Mouse (Mus musculus) right cerebral cortex, adult 18-20 months (tissue): ENCODE results near the gene Gm10644.
A peak's percentile ranks its signal among the peaks of the same experiment; 100 is the strongest.
"Not testable (repeated sequence)": the region's sequence is repeated elsewhere in the genome, so short reads cannot be mapped to it uniquely, and the experiment has no call there.

Experiments used
- DNase-seq: peaks from one replicate; pipeline ENCODE4 v3.0.0; 2022; ENCODE audit warnings: mixed read lengths

Gm10644 gene

GRCm38 (mm10) chr8:83955106-83955957, at the start of gene Gm10644, which contains the start of gene Asf1b:
Gm10644 (minus strand) TSS chr8:83955205.
Asf1b (plus strand) TSS chr8:83955507.
- peak; percentile 100 for DNase-seq

- DNase-seq = peak; percentile 93
Measured at GRCm38 (mm10) chr8:84004533-84005201, 49.7 kb upstream of the Gm10644 start.

DNA sequence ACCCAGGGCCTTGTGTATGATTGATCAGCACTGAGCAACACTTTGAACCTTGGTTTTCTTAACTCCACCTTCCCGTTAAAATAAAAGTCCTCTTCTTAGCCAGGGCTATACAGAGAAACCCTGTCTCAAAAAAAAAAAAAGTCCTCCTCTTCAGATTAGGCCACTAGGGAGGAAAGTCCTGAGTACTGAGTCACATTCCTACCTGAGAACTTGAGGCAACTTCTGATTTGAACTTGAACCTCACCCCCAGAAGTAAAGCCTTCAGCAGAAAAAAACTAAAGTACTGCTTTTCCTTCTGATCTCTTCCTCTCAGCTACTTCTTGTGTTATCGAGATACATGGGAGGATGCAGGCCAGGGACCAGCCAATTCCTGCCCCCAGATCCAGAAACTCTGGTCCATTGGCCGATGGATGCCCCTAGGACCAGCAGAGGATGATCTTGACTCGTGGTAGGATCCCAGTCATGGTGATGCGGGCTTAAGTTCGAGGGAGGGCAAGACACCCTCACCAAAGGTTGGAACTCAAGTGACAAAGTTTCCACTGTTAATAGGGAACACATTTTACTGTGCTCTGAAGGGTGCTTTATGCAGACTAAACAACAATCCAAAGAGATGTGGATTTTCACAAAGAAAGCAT, 48.7 kb upstream of the Gm10644 start:
- DNase-seq = no peak

GRCm38 (mm10) chr8:84002957-84003611, 48.1 kb upstream of the Gm10644 start:
- no peak for DNase-seq

DNA sequence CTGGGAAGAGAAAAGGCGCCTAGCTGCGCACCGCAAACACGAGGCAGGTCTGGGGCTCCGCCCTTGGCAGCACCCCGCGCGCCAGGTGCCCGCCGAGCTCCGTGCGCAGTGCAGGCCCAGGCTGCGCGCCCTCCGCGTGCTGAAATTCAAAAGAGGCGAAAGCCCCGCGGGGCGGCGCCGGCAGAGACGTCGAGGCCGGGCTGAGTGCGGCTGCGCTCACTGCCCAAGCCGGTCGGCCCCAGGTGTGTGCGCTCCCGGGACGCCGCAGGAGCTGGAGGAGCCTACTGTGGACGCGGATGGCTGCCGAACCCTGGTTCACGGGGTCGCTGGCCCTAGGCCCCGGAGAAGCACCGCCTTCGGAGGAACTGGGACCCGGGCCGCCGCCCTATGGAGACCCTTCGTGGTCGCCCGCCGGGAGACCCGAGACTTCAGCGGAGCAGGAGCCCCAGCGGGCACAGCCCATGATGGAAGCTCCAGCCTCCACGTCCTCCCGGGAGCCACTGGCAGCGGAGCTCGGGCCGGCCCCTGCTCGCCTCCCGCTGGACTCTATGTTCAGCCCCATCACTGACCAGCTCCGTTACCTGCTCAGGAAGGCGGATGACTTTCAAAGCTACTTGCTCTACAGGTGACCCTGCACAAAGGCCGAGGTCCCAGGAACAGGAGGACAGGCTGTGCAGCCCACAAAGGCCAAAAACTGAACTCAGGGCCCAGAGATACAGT, 46.4 kb upstream of the Gm10644 start, which contains the start of gene 1700067K01Rik:
Gene 1700067K01Rik (plus strand): TSS at position 222 of the 720 bp plus-strand sequence.
- DNase-seq = no peak

- DNase-seq = no peak
Measured at GRCm38 (mm10) chr8:83999825-84000224, 44.8 kb upstream of the Gm10644 start.

- no peak for DNase-seq
Measured at GRCm38 (mm10) chr8:83999057-83999705, 44.2 kb upstream of the Gm10644 start.

DNA sequence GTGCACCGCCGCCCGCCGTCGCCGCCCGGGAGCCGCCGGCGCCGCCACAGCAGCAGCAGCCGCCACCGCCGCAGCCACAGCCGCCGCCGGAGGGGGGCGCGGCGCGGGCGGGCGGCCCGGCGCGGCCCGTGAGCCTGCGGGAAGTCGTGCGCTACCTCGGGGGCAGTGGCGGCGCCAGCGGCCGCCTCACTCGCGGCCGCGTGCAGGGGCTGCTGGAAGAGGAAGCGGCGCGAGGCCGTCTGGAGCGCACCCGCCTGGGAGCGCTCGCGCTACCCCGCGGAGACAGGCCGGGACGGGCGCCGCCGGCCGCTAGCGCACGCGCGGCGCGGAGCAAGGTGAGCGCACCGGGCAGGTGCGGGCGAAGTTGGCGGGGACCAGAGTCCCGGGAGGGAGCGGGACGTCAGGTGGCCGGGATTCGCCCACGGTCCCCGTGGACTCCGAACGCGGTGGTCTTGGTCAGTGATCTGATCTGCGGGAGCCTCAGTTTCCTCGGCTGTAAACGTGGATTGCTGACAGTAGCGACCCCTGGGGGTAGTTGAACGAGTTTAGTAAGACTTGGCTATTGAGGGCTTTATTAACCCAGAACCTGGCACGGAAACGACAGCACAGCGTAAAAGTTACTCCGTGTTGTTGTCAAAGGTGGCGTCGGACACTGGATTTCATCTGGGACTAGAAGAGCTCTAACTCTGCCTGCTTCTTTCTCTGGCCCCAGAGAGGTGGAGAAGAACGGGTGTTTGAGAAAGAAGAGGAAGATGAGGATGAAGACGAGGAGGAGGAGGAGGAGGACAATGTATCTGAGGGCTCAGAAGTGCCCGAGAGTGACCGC, 43.4 kb upstream of the Gm10644 start:
- DNase-seq = peak; percentile 56

GRCm38 (mm10) chr8:83997511-83998141, 42.6 kb upstream of the Gm10644 start, which contains the start of gene Samd1:
Samd1 (plus strand) TSS chr8:83997672.
- peak; percentile 67 for DNase-seq

DNA sequence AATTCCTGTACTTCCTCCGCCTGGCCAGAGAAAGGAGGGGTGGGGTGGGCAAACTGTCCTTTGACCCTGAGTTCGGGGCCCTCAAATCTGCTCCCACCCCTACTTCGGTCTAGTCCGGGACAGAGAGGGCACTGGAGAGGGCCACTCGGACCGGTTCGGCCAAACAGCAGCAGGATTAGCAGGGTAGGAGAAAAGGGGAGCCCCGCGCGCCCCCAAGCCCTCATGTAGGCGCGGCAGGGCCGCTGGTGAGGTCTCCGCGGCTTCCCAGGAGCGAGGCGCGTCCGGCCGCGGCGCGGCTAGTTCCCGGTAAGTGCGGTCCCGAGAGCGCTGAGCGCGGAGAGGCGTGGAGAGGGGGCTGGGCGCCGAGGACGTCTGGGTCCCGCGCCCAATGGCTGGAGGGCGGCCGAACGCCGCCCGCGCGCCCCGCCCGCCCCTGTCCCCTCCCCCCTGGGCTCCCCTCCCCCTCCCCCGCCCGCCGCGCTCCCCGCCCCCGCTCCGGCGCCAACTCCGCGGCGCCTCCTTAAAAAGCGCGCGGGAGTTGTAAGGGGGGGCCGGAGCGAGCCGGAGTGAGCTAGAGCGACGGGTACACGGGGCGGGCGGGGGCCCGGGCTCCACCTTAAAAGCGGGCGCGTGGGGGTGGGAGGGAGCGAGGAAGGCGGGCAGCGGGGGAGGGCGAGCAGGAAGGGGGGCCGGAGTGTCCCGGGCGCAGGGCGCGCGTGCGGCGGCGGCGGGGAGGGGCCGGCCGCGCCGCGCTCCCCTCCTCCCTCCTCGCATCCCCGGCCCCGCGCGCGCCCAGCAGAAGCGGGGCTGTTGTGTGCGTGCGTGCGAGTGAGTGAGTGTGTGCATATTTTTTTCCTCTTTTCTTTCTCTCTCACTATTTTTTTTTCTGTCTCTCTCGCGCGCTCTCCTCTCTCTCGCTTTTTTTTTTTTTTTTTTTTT, 41.8 kb upstream of the Gm10644 start:
- peak; percentile 86 for DNase-seq

- DNase-seq = no peak
Measured at GRCm38 (mm10) chr8:83995973-83996372, 41.0 kb upstream of the Gm10644 start.

DNA sequence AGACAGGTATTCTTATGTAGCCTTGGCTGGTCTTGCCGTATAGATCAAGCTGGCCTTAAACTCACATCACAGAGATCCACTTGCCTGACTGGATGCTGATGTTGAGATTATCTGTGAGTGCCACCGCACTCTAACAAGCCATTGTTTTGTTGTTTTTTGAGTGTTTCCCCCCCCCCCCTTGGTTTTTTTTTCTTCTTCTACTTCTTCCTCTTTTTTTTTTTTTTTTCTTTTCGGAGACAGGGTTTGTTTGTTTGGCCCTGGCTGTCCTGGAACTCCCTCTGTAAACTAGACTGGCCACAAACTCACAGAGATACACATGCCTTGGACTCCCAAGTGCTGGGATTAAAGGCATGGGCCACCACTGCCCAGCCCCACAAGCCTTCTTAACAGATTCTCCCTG, 39.0 kb upstream of the Gm10644 start:
- DNase-seq = no peak

DNA sequence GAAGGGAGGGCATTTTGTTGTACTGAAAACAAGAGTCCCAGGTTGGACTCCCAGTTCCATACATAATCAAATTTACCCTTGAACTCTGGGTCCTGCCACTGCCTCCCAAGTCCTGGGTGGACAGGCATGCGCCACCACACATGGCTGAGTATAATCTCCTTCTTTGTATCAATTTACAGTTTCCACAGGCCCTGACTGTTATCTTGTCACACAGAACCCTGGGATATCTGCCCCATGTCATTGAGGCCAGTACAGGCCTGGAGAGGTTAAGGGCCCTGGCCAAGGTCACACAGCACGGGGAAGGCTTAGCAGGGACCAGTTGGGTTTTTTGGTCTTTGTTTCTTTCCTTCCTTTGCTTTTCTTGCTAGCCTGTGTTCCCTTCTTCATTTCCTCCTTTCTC, 37.5 kb upstream of the Gm10644 start:
- no peak for DNase-seq

DNA sequence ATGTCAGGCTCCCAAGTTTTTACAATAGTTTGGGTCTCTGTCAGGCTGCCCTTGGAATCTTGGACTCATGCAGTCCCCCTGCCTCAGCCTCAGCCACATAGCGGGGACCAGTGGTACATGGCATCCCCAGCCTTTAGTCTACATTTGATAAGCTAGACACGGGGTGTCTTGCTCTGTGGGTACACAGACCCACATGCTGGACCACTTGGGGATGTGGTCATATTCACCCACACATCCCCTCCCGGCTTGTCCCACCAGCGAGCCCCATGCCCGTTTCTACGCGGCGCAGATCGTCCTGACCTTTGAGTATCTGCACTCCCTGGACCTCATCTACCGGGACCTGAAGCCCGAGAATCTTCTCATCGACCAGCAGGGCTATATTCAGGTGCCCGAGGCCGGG, 35.2 kb upstream of the Gm10644 start:
- no peak for DNase-seq

- DNase-seq = no peak
Measured at GRCm38 (mm10) chr8:83989243-83989642, 34.2 kb upstream of the Gm10644 start.

DNA sequence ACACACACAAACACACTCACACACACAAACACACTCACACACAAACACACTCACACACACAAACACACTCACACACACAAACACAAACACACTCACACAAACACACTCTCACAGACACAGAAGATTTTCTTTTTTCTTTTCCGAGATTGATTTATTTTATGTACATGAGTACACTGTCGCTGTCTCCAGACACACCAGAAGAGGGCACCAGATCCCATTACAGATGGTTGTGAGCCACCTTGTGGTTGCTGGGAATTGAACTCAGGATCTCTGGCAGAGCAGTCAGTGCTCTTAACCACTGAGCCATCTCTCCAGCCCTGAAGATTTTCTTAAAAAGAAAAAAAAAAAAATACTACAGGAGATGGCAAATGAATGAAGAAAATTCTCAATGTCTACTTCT, 28.2 kb upstream of the Gm10644 start:
- not testable (repeated sequence) for DNase-seq

DNA sequence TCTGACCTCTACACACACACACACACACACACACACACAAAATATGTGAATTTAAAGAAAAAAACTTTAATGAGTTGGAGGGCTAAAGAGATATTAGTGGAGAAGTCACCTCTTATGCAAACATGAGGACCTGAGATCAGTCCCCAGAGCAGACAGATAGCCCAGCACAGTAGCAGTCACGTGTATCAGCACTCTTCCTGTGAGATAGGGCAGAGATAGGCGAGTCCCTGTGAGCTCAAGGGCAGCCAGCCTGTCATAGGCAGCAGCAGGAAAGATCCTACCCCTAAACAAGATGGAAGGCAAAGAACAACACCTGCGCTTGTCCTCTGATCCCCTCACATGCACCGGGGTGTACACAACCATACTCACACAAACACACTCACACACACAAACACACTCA, 27.4 kb upstream of the Gm10644 start:
- no peak for DNase-seq

DNA sequence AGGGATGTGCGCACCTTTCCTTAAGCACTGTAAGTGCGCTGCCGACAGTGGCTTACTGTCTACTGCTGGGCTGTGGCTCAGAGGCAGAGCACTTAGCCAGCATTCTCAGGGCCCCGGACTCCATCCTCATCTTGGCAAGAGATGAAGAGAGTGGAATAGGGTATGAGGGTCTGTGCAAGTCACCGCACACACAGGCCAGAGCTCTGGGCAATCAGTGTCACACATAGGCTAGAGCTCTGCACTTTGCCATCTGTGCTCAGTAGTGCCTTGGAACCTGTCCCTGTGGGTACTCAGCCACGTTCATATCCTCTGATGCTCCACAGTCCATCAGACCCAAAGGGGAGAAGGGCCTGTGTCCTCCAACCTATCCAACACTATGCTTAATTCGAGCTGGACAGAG, 26.5 kb upstream of the Gm10644 start:
- DNase-seq = no peak

DNA sequence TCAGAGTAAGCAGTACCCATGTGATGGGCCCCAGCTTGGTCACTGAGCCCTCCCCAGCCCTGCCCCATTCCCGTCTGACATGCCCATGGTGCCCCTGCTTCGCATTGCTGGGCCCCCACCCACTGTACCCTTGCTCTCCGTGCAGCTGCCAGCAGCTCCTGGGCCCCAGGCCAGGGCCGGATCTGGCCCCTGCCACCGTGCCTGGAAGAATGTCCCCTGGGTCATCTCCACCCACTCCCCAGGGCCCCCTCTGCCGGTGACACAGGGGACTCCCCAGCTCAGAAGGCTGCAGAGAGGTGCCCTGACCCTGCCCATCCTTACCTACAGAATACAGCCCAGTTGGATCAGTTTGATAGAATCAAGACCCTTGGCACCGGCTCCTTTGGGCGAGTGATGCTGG, 25.8 kb upstream of the Gm10644 start:
- no peak for DNase-seq
